Mouse (Mus musculus): ENCODE measurements around the gene Cyfip2. TPM values are rescaled to one million over a fixed set of nuclear protein-coding genes. Genes with fewer than 3 reads are reported as not detected.

Gene Cyfip2
- polyA plus RNA-seq (2012; fragmentation: generic; extraction: Trizol) = under 1 TPM; 0.14 to 0.23 TPM

DNA sequence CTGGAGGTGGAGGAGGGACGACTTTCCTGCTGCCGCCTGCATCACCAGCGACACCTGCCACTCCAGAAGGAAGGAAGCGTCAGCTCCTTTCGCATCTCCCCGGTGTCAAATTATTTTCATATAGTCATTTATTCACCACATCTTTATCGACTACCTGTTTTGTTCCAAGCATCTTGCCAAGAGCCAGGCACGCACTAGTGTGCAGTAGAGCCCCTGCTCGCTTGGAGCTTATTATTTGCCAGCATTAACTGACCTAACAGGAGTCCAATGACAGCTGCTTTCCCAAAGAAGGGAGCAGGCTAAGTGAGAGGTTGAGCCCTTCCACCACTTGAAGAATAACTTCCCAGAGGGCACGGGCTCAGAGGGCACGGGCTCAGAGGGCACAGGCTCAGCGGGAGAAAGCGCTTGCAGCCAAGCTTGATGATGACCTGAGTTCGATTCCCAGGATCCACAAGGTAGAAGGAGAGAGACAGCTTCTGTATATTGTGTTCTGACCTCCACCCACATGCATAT, at the start of gene Cyfip2:
TSS of gene Cyfip2 (minus strand) at position 337 of the 513 bp plus-strand sequence.

DNA sequence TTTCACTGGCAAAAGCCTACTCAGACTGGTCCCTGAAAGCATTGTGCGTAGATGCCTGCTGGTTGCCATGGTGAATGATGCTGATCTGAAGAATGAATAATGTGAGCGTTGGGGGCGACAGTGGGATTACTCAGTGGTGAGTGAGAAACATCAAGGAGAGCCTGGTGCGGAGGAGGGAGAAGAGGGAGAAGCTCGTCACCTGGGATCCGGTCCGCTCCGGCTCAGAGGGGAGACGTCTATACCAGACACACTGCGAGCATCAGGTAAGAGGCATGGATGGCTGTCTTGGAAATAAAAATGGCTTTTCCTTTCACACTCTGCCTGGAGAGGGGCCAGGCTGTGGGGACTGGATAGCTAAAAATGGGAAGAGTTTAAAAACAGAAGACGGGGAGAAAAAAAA, 77.3 kb downstream of the Cyfip2 start, which contains the start of gene Fndc9:
TSS of gene Fndc9 (plus strand) at position 198 of the 400 bp plus-strand sequence.

DNA sequence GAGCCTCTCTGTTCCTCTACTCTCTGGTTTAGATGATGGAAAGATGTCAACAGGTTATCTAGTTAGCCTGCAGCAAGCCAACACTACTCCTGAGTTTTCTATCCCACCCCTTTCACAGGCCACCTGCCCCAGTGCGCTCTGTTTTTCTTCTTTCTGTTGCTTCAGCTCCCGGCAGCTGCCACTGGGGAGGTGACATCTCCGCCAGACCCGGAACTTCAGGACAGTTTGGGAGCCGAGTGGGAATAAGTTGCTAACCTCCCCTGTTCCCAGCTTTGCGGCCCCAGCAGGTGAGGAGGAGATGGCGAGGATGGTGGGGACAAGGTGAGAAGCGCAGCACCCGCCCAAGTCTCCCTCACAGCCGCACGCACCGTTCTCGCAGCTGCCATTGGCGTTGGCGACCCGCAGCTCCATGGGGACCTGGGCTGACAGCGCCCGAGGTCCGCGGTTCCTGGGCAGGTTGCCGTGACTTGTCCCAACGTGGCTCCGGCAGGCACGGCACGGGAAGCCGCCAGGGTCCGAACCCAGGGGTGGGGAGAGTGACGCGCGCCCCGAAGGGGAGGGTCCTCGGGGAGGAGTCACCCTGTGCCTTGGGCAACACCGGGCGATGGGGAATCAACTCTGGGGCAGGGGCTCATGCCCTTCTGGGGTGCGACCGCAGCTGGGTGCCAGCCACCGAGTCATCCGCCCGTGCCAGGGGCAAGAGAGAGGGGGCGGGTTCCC, 146.6 kb downstream of the Cyfip2 start, which contains the start of gene Nipal4:
TSS of gene Nipal4 (minus strand) at position 643 of the 720 bp plus-strand sequence.

Other genes starting within 250 kb of the Cyfip2 start
- not detected for gene Nipal4, start 146.4 kb downstream of the Cyfip2 start, polyA plus RNA-seq (2012; fragmentation: generic; extraction: Trizol)
- not detected for gene Fndc9, start 77.3 kb downstream of the Cyfip2 start, polyA plus RNA-seq (2012; fragmentation: generic; extraction: Trizol)
- gene Itk, start 76.7 kb upstream of the Cyfip2 start, polyA plus RNA-seq (2012; fragmentation: generic; extraction: Trizol) = not detected
- gene Fam71b, start 83.7 kb upstream of the Cyfip2 start, polyA plus RNA-seq (2012; fragmentation: generic; extraction: Trizol) = not detected
- gene Med7, start 124.1 kb upstream of the Cyfip2 start, polyA plus RNA-seq (2012; fragmentation: generic; extraction: Trizol) = 10 to 100 TPM in 1 of 2 experiments, 1 to 10 TPM in 1; 3.5 to 15.5 TPM
- under 1 TPM; 0.11 to 0.19 TPM for gene Havcr2, start 142.1 kb upstream of the Cyfip2 start, polyA plus RNA-seq (2012; fragmentation: generic; extraction: Trizol)
- gene Gm12169, start 211.4 kb upstream of the Cyfip2 start, polyA plus RNA-seq (2012; fragmentation: generic; extraction: Trizol) = not detected

Data from C3H10T1/2 (cell line).